Mouse (Mus musculus) embryo, embryonic 11.5 days (tissue): ENCODE measurements around the gene Msantd2.

Experiments
- DNase-seq: peaks from one replicate; pipeline ENCODE4 v3.0.0-alpha.2; 2012; ENCODE audit warnings: low read depth, low spot score

The Msantd2 gene

GRCm38 (mm10) chr9:37569231-37569835 is 80.2 kb downstream of the Msantd2 start:
- DNase-seq: no peak

GRCm38 (mm10) chr9:37572204-37572876 is 83.2 kb downstream of the Msantd2 start:
- DNase-seq: no peak
